Mouse (Mus musculus) hindbrain, embryonic 16.5 days (tissue): Measurements from ENCODE around the gene Mrps16. TPM values are rescaled to one million over a fixed set of nuclear protein-coding genes. Genes with fewer than 3 reads are reported as not detected.

Experiments
- ATAC-seq: fragments of 200-750 bp; cut with Nextera tagmentation; 2 replicates; pipeline ENCODE4 v1.8.0; 2017; ENCODE audit warnings: moderate TSS enrichment, moderate library complexity
- H3K27ac ChIP-seq: fragments of 300-500 bp; sonication (generic); 2 replicates; pipeline ENCODE4 v1.5.1; 2014; ENCODE audit warnings: low read depth, mild to moderate bottlenecking, control low read depth, low read length, moderate library complexity
- H3K27me3 ChIP-seq: fragments of 300-500 bp; sonication (generic); replicated peaks from 2 replicates; pipeline ENCODE4 v1.6.1; 2014; ENCODE audit warnings: low read length; ENCODE audit not compliant: control insufficient read depth, insufficient read depth
- H3K36me3 ChIP-seq: fragments of 300-500 bp; sonication (generic); 2 replicates; pipeline ENCODE4 v1.6.1; 2014; ENCODE audit warnings: mild to moderate bottlenecking, low read length, moderate library complexity, mixed read lengths; ENCODE audit not compliant: control insufficient read depth, insufficient read depth
- H3K4me1 ChIP-seq: fragments of 300-500 bp; sonication (generic); 2 replicates; pipeline ENCODE4 v1.6.1; 2014; ENCODE audit warnings: low read depth, low read length; ENCODE audit not compliant: control insufficient read depth, insufficient read depth
- H3K4me2 ChIP-seq: fragments of 300-500 bp; sonication (generic); 2 replicates; pipeline ENCODE4 v1.6.1; 2014; ENCODE audit warnings: mild to moderate bottlenecking, low read length, control low read depth, moderate library complexity
- H3K4me3 ChIP-seq: fragments of 300-500 bp; sonication (generic); 2 replicates; pipeline ENCODE4 v1.5.1; 2014; ENCODE audit warnings: mild to moderate bottlenecking, low read length, control low read depth, moderate library complexity
- H3K9ac ChIP-seq: fragments of 300-500 bp; sonication (generic); 2 replicates; pipeline ENCODE4 v1.6.1; 2014; ENCODE audit warnings: low read depth, mild to moderate bottlenecking, control low read depth, low read length, moderate library complexity
- H3K9me3 ChIP-seq: fragments of 300-500 bp; sonication (generic); 2 replicates; pipeline ENCODE4 v1.6.1; 2014; ENCODE audit warnings: mild to moderate bottlenecking, low read length, moderate library complexity; ENCODE audit not compliant: control insufficient read depth
- WGBS: fragments of 180-500 bp; shearing (Covaris S2); extraction: QIAGEN DNeasy Blood & Tissue Kit; methylation state at CpG from one replicate; pipeline ENCODE4 v1.1.7; 2014; 5-methylcytosine and 5-hydroxymethylcytosine counted together
- polyA plus RNA-seq: library from polyadenylated mRNA; unstranded; fragments of >200 nt; fragmentation: Nextera tagmentation; extraction: Ambion mirVana; gene quantifications from 2 replicates; pipeline ENCODE4 v1.2.1, GENCODE M21; 2015

The Mrps16 gene
- polyA plus RNA-seq, 1 experiment from 2014 or later, result 68.0 TPM

GRCm38 (mm10) chr14:20378313-20379061 is 14.9 kb downstream of the Mrps16 start:
- H3K4me3 ChIP-seq, result no peak overlapping the region
- no peaks in the 10 kb centered on the region for H3K4me1 ChIP-seq
- H3K9ac ChIP-seq, result no peak overlapping the region
- no peak overlapping the region for H3K27ac ChIP-seq
- peaks cover 27% of the 10 kb centered on the region for H3K36me3 ChIP-seq
- H3K4me2 ChIP-seq, result no peak overlapping the region
- no peaks in the 10 kb centered on the region for H3K27me3 ChIP-seq
- WGBS, result 37% methylated on average over 13 of the region's 13 CpGs
- H3K9me3 ChIP-seq, result no peaks in the 10 kb centered on the region
- 0 out of 2 replicates have a peak, but pooled peaks have one; percentile 42 for ATAC-seq

GRCm38 (mm10) chr14:20377112-20377521 is 16.3 kb downstream of the Mrps16 start:
- Histone ChIP-seq H3K4me3 (no peak overlapping the region), H3K27me3 (no peaks in the 10 kb centered on the region), H3K9ac (no peak overlapping the region), H3K9me3 (no peaks in the 10 kb centered on the region), H3K36me3 (peaks cover 25% of the 10 kb centered on the region), H3K4me2 (no peak overlapping the region), H3K27ac (no peak overlapping the region), H3K4me1 (no peaks in the 10 kb centered on the region)
- ATAC-seq, result no peak
- 89% methylated on average over 4 of the region's 4 CpGs for WGBS

- Histone ChIP-seq H3K27ac (no peak overlapping the region), H3K9ac (no peak overlapping the region), H3K4me2 (no peak overlapping the region), H3K27me3 (no peaks in the 10 kb centered on the region), H3K4me3 (no peak overlapping the region), H3K9me3 (no peaks in the 10 kb centered on the region), H3K4me1 (no peaks in the 10 kb centered on the region), H3K36me3 (peaks cover 27% of the 10 kb centered on the region)
- WGBS, result 89% methylated on average over 1 of the region's 1 CpGs
- no peak for ATAC-seq
Observed at GRCm38 (mm10) chr14:20371854-20372253, 21.6 kb downstream of the Mrps16 start.

- Histone ChIP-seq H3K36me3 (peaks cover 22% of the 10 kb centered on the region), H3K27me3 (no peaks in the 10 kb centered on the region), H3K9ac (no peak overlapping the region), H3K4me1 (no peaks in the 10 kb centered on the region), H3K4me2 (no peak overlapping the region), H3K9me3 (no peaks in the 10 kb centered on the region), H3K4me3 (no peak overlapping the region), H3K27ac (no peak overlapping the region)
- WGBS, result 90% methylated on average over 7 of the region's 7 CpGs
- no peak for ATAC-seq
Observed at GRCm38 (mm10) chr14:20370798-20371197, 22.6 kb downstream of the Mrps16 start.

- Histone ChIP-seq H3K9me3 (no peaks in the 10 kb centered on the region), H3K36me3 (peaks cover 25% of the 10 kb centered on the region), H3K4me1 (no peaks in the 10 kb centered on the region), H3K9ac (no peak overlapping the region), H3K27ac (no peak overlapping the region), H3K4me2 (no peak overlapping the region), H3K4me3 (no peak overlapping the region), H3K27me3 (no peaks in the 10 kb centered on the region)
- WGBS, result 95% methylated on average over 3 of the region's 3 CpGs
- ATAC-seq, result no peak
Observed at GRCm38 (mm10) chr14:20368271-20368670, 25.2 kb downstream of the Mrps16 start.

- WGBS, result 99% methylated on average over 4 of the region's 4 CpGs
- no peak overlapping the region for H3K4me3 ChIP-seq
- no peak overlapping the region for H3K9ac ChIP-seq
Observed at GRCm38 (mm10) chr14:20363230-20363629, 30.2 kb downstream of the Mrps16 start.

GRCm38 (mm10) chr14:20347991-20348541 is 45.4 kb downstream of the Mrps16 start, which contains the start of the genes Ecd and Fam149b:
TSS of gene Ecd (minus strand) at chr14:20348121.
TSS of gene Fam149b (plus strand) at chr14:20348162.
- Histone ChIP-seq H3K4me3 (peak within 1 kb of the TSS; percentile 81), H3K27ac (peak within 1 kb of the TSS; percentile 88), H3K36me3 (peaks cover 10% of the 10 kb centered on the region), H3K27me3 (no peaks in the 10 kb centered on the region), H3K4me1 (peaks cover 15% of the 10 kb centered on the region), H3K9ac (peak within 1 kb of the TSS; percentile 87), H3K4me2 (peak within 1 kb of the TSS; percentile 93), H3K9me3 (no peaks in the 10 kb centered on the region)
- under 1% methylated on average over 40 of the region's 42 CpGs for WGBS
- ATAC-seq, result peak; percentile 99

More at GRCm38 (mm10) chr14:20363230-20363629, 30.2 kb downstream of the Mrps16 start:
- no peaks in the 10 kb centered on the region for H3K4me1 ChIP-seq
- no peak for ATAC-seq
- H3K27ac ChIP-seq, result no peak overlapping the region
- no peak overlapping the region for H3K4me2 ChIP-seq
- peaks cover 41% of the 10 kb centered on the region for H3K36me3 ChIP-seq
- no peaks in the 10 kb centered on the region for H3K9me3 ChIP-seq
- H3K27me3 ChIP-seq, result no peaks in the 10 kb centered on the region

GRCm38 (mm10) chr14:20347441-20347990 is 45.9 kb downstream of the Mrps16 start:
- no peaks in the 10 kb centered on the region for H3K27me3 ChIP-seq
- H3K27ac ChIP-seq, result peak overlapping the region; percentile 78
- peak overlapping the region; percentile 81 for H3K4me3 ChIP-seq
- ATAC-seq, result peak; percentile 83
- 5% methylated on average over 15 of the region's 15 CpGs for WGBS
- H3K36me3 ChIP-seq, result peaks cover 8% of the 10 kb centered on the region
- H3K9ac ChIP-seq, result peak overlapping the region; percentile 87
- no peaks in the 10 kb centered on the region for H3K9me3 ChIP-seq
- peak overlapping the region; percentile 73 for H3K4me2 ChIP-seq
- peaks cover 15% of the 10 kb centered on the region for H3K4me1 ChIP-seq

- H3K36me3 ChIP-seq, result peaks cover 7% of the 10 kb centered on the region
- H3K9me3 ChIP-seq, result no peaks in the 10 kb centered on the region
- no peak overlapping the region for H3K9ac ChIP-seq
- no peak overlapping the region for H3K4me3 ChIP-seq
- no peak overlapping the region for H3K27ac ChIP-seq
- WGBS, result 88% methylated on average over 9 of the region's 9 CpGs
- H3K4me2 ChIP-seq, result no peak overlapping the region
- no peaks in the 10 kb centered on the region for H3K27me3 ChIP-seq
- no peak for ATAC-seq
- peaks cover 15% of the 10 kb centered on the region for H3K4me1 ChIP-seq
Observed at GRCm38 (mm10) chr14:20345885-20346284, 47.5 kb downstream of the Mrps16 start.
